Mouse (Mus musculus): ENCODE results near the gene D430041D05Rik.
A peak's percentile ranks its signal among the peaks of the same experiment; 100 is the strongest.

D430041D05Rik gene

DNA sequence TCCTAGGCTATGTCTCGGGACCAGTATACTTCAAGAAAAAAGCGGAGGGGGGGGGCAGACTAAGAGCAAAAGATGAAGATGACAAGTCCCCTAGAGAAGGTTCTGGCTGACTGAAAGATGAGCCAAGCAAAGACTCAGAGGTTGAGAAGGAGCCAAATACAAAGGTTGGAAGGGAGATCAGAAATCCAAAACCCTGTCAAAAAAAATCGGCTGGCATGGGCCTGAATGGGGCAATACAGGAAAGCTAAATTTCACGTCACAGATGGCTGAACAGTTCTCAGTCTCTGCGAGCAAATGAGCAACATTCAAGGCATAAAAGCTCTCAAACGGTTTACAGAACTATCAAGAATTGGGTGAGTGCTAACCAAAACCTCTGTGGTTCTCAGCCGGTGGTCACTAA, 2.5 kb downstream of the D430041D05Rik start:
- DNase-seq (ENCODE audit: low read depth, low spot score), result no peak

DNA sequence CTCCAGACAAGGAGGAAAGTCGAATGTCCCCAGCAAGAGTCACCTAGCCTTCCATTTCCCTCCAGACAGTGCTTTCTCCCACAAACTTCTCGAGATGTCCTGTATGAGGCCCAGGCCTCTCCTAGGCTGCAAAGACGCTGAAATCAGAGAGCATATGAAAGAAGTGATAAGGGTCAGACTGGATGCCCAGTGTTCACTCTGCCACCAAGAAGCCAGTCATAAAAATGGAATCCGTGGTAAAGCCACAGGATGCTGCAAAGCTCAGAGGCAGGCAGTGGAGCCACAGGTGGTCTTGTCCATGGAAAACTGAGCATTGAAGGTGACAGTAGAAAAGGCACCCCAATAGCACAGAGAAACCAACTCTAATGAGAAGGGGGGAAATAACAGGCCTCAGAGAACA, 2.9 kb downstream of the D430041D05Rik start:
- no peak for DNase-seq (ENCODE audit: low read depth, low spot score)

DNA sequence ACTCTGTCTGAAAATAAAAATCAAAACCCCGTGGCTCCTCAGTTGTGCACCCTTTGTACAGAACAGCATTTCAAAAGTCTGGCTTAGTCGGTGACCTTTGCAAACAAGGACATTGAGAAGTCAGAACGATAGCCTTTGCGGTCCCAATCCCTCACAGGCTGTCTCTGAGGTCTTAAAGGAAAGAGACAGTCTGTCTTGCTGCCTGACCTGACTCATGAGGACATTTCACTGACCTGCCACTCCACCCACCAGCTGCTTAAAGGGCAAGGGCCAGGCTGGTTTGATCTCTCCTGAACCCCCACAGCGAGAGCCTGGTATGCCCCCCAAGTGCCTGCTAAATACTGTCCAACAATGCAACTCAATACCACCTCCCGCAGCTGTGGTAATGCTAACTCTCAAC, 6.8 kb downstream of the D430041D05Rik start:
- DNase-seq (ENCODE audit: low read depth, low spot score), result no peak

DNA sequence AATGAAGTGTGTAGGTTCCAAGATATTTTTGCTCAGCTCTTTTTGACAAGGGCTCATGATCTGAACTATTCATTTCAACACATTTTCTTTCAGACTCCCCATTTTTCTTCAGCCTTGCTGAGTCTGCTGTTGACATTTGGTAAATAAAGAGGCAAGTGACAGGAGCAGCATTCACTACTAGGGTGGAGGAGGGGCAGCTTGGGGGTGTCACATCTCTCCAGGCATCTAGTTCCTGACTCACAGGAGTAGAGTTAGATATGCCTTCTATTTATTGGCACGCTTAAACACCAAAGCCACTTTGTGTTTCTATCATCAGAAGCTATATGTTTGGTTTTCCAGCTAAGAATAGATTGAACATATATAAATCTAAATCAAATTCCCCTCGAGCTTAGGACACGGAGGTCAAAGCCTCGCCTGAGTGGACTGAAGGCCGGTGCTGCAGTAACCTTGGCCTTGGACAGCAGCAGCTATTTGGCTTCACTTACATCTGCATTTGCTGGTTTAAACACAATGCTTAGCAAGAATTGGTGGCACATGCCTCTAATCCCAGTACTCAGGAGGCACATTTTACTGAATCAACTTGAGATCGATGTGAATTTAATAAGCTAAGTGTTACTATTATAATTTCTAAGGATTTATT, 12.0 kb downstream of the D430041D05Rik start:
- no peak for DNase-seq (ENCODE audit: low read depth, low spot score)

DNA sequence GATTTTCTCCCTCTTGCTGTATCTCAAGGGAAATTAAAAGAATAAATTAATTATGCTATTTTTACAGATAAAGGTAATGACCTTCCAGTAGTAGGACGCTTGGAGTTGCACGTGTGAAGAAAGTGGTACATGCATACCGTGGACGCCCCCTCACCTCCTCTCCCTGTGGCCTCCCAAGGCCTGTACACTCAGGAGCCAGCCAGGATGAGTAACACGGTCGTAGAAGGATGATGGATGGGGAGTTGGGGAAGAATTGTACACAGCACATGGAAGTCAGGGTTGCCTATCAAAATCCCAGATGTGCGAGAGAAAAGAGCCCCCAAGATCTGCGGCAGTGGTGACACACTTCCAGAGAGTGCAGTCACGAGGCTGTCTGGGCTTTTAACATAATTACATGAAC, 14.9 kb downstream of the D430041D05Rik start:
- DNase-seq (ENCODE audit: low read depth, low spot score), result no peak

DNA sequence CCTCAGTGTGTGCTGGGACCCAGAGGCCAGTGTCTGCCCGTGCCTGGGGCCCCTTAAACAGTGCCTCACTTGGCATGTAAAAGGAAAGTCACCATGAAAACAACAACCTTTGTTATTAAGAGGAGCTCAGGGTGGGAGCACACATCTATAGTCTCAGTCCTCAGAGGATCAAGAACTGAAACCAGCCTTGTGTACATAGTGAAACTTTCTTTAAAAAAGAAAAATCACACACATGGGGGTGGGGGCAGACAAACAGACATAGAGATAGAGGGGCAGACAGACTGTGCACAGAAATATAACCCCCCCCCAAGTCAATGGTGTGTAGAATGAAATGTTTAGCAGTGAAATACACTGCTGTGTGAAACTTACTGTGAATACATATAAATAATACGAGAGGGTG, 16.0 kb downstream of the D430041D05Rik start:
- DNase-seq (ENCODE audit: low read depth, low spot score), result no peak

DNA sequence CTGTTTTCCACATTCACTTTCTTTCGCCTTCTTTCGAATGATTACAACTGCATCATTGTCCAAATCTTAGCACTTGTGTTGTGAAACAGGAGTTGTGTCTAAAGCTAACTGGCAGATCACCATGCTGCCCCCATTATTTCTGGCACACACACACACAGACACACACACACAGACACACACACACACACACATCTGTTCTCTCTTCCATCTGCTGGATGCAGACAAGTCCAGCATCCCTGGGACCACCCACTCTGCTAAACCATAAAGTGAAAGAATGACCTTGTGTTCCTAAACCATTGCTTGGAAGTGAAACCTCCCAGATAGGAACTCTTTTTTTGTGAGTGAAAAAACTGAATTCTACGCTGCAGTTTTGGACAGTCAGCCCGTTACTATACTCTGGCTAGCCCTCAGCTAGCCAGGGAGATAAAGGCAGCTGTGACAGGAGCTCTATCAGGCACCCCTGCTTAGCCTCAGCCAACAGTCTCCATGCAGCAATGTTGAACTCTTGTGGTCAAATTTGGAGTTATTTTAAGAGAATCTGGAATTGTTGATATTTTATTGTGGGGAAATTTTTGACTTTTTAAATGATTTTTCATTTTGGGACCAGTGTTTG, 18.0 kb downstream of the D430041D05Rik start:
- DNase-seq (ENCODE audit: low read depth, low spot score), result no peak

DNA sequence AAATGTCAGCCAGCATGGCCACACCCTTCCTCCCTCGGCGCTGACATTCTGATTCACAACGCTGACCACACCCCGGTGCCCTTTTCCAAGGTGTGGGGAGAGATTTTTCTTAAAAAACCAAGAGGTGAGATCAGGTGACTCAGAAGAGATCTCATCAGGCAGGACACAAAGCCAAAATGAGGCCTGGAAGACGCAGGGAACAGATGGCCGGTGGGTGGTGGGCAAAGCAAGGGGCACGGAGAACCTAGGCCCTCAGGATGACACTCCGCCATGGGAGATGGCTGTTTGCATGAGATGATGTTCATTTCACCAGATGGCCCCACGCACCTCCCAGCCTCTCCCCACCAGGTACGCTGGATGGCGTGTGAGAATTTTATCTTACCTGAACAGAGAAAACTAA, 21.6 kb downstream of the D430041D05Rik start:
- no peak for DNase-seq (ENCODE audit: low read depth, low spot score)

DNA sequence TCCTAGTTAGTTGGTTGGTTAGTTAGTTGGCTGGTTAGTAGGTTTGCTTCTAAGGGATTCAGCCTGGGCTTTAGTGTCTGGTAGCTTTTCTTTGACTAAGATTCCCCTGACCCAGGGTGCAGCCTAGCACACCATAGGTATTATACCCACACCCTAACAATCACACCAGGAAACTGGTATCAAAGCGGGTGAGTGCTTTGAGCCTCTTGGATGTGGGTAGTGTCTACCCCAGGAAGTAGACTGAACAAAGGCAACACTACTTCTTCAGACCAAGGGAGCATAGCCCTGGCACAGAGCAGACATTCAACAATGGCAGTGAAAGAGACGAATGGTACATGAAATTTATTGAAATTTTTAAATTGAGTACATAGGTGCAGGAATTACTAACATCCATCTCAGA, 24.9 kb downstream of the D430041D05Rik start:
- DNase-seq (ENCODE audit: low read depth, low spot score), result no peak

DNA sequence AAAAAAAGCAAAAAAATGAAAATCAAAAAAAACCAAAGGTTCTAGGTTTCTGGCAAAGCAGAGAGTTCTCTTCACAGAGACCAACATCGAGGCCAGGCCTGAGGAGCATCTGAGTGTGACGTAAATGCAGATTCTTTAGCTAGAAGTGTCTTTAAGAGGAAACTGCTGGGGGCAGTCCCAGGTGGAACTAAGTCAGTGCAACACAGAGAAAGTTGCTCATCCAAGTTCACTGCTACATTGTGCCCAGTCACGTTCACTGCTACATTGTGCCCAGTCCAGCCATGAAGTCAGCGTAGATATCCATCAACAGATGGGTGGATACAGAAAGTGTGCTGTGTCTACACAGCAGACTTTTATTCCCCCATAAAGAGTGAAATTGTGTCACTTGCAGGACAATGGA, 27.2 kb downstream of the D430041D05Rik start:
- no peak for DNase-seq (ENCODE audit: low read depth, low spot score)

DNA sequence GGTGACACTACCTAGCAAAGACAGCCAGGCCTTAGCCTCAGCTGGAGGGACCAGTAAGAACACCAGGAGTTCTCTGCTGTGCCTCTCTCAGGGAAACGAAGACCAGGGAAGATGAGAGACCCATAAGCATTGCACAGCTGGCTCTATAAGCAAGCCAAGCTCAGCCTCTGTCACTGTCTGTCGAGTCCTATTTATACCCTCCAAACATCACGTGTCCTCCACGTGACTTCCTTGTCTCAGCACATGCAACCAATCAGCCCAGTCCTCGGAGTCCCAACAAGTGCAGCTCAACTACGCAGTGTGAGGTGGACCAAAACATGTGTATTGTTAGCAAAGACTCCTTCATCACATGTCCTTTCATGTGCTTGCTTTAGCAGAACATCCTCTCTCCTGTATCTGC, 28.0 kb downstream of the D430041D05Rik start:
- no peak for DNase-seq (ENCODE audit: low read depth, low spot score)

DNA sequence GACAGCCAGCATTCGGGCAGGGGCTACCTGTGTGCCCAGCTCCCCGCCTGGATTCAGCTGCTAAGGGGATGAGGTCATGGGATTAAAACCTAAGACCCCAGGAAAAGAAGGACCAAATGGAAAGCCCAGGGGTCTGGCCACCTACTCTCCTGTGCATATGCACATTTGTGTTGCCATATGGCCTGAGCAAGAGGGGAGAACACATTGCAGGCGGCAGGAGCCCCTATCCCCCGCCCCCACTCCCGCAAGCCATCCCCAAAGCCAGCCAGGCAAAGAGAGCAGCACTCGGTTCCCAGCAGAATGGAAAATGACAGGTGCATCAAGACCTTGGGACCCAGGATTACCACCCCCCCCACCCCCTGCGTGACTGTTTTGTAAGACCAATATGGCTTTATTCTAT, 31.5 kb downstream of the D430041D05Rik start:
- no peak for DNase-seq (ENCODE audit: low read depth, low spot score)

DNA sequence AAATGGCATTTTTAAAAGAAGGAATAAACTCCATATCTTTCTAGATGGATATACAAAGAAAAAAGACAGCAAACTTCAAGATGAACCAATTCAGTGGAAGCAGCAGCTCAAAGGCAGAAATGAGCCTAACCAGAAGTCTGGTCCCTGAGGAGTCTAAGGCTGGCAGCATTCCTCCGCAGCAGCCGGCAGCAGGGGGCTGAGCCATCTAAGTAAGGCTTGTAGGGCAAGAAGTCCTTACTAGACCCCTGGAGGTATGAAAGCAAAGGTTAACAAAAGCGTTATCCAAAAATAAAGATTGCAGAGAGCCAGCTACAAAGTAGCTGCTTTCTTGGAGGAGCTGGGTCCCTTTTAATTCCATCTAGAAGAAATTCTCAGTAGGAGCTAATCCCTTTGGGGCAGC, 32.0 kb downstream of the D430041D05Rik start:
- DNase-seq (ENCODE audit: low read depth, low spot score), result no peak

DNA sequence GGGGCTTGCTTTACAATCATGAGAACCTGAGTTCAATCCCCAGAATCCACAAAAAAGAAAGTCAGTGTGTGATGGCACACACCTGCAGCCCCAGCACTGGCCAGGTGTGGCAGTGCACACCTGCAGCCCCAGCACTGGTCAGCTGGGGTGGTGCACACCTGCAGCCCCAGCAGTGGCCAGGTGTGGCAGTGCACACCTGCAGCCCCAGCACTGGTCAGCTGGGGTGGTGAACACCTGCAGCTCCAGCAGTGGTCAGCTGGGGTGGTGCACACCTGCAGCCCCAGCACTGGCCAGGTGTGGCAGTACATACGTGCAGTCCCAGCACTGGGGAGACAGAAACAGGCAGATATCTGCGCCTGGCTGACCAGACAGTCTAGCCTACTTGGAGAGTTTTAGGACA, 32.8 kb downstream of the D430041D05Rik start:
- no peak for DNase-seq (ENCODE audit: low read depth, low spot score)

DNA sequence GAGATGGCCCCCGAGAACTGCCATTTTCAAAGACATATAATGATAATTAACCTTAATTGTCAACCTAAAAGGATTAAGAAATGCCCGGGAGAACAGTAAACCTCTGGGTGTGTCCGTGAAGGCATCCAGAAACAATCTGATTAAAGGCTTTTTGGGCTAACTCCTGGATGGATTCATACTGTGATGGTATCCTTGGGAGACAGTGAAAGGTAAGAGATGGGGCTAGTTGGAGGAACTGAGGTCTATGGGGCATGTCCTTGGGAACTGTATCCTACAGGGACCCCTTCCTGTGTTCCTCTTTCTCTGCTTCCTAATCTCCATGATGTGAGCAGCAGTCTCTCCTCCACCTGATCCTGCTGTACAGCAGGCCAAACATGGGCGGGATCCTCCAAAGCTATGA, 38.7 kb downstream of the D430041D05Rik start:
- no peak for DNase-seq (ENCODE audit: low read depth, low spot score)

DNA sequence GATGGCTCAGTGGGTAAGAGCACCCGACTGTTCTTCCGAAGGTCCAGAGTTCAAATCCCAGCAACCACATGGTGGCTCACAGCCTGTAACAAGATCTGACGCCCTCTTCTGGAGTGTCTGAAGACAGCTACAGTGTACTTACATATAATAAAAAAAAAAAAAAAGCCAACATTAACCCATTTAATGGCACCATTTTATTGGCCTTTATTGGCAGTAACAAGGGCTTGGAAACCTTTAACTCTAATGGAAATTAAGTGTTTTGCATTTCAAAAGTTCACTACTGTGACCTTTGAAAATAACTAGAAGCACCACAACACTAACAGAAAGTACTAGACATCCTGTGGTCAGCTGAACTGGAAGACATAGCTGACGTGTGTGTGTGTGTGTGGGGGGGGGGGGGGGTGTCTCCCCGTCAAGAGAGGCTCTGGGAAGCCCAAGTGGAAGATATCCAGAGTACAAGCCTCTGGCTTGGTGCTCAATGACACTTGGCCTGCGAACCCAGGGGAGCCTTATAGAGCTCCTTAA, 39.1 kb downstream of the D430041D05Rik start:
- no peak for DNase-seq (ENCODE audit: low read depth, low spot score)

DNA sequence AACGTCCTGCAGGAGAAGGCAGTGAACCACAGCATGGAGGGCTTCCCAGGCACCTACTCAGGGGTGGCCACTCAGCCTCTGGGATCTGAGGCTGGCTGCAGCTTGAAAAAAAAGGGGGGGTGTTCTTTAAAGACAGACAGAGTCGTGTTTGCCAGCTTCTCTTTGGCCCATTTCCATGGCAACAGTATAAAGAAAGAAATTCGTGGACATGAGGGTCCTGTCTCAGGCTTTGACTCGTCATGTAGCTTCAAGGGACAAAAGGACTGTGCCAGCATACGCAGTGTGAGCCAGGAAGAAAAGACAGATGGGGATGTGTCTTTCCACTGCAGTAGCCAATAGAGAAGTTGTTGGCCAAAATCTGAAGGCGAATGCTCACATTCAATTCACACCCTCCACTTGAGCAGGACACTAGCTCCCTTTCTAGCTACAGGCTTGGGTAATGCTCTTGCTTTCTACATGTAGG, 42.9 kb downstream of the D430041D05Rik start:
- DNase-seq (ENCODE audit: low read depth, low spot score), result peak; percentile 73

DNA sequence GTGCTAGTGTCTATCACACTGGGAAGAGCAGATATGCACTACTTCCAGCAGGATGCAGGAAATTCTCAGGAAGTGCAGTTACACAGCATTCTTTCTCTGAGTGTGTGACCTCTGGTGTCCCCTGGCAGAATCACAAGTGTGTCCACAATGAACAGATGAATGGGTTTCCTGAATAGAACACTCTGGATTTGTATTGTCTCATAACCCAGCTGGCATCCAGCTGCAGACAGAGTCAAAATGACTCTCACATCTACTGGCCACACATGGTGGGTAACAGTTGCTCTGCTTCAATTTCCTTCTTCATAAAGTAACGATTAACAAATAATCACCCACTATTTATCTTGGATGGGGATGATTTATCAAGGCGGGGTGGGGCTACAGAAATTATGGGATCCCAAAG, 43.5 kb downstream of the D430041D05Rik start:
- DNase-seq (ENCODE audit: low read depth, low spot score), result no peak

DNA sequence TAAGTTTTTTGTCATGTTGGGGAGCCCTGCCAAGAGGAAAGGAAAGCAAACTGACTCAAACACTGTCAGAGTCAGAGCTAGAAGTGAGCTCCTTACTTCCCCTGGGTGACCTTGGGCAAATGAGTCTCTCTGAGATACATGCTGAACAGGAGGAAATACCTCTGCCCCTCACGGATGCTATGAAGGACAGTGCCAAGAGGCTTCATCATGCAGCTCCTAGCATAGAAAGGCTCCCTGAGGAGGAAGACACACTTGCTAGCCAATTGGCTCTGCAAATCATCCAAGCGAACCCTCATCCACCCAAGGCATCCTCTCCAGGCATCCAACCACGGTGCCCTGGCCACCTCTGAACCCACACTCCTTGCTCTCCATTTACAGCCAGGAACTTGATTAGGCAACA, 51.5 kb downstream of the D430041D05Rik start:
- DNase-seq (ENCODE audit: low read depth, low spot score), result no peak

DNA sequence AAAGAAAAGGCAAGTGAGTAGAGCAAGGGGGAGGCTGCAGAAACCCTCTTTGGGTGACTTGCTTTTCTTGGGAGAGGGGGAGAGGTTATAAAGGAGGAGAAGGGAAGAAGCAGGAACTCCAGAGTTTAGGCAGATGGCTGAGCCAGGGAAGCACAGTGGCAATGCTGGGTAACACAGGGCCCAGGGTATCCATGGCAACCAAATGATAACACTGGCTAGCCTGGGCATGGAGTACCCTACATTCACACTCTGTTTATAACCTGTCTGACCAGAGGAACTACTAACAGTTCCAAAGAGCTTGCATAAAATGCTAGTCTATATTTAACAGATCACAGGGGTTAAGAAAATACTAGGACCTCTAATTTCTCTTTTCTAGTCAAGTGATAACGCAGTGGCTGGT, 51.9 kb downstream of the D430041D05Rik start:
- DNase-seq (ENCODE audit: low read depth, low spot score), result no peak

DNA sequence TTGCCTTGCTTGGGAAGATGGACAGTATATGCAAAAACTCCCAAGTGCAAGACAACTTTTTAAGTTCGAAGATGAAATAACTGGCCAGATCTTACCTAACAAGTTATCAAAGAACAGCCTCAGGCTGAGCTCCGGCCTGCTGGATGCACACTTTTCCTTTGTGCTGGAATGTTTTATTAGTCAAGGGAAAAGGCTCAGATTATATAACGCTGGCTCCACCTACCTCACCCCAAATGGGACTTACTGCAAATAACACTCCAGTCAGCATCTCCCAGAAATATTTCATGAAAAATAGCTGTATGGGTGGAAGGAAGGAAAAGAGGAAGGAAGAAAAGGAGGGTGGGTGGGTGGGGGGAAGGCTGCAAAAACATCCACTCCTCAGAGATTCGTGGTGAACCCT, 54.3 kb downstream of the D430041D05Rik start:
- DNase-seq (ENCODE audit: low read depth, low spot score), result peak; percentile 80

DNA sequence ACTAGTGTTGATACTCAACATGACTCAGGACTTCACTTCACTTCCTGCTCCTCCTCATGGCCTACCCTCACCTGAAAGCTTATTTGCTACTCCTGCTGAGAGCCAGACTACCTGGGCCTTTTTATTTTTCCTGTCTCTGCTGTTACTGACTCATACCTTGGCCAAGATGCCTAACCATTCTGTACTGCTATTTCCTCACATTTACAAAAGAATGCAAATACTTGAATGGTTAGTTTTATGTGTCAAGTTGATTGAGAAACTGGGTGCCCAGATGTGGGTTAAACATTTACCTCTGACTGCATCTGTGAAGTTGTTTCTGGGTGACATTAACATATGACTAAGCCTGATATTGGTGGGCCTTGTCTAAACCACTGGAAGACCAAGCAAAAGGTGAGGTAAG, 56.7 kb downstream of the D430041D05Rik start:
- no peak for DNase-seq (ENCODE audit: low read depth, low spot score)

DNA sequence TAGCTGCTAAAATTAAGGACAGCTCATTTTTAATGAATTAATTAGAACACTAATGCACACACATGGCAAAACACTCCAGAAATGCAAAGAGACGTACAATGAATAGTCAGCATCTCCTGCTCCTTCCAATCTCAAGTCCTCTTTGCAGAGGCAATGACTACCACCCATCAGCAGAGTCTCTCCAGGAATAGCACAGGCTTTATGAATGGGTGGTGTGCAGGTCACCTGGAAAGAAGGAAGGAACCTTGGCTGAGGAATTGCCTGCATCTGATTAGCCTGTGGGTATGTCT, 58.7 kb downstream of the D430041D05Rik start:
- DNase-seq (ENCODE audit: low read depth, low spot score), result no peak

All from telencephalon, adult 2 months (tissue).